Mouse (Mus musculus) testis, adult 2 months (tissue): ENCODE measurements around the gene Cfdp1.

ENCODE experiments used
- CTCF ChIP-seq: fragments of 200-500 bp; IDR thresholded peaks from 2 replicates; pipeline ENCODE4 v1.5.1; 2012; ENCODE audit warnings: low read depth, mild to moderate bottlenecking, inconsistent platforms, low read length, moderate library complexity; ENCODE audit not compliant: control insufficient read depth, insufficient read depth, insufficient replicate concordance
- POLR2A ChIP-seq: fragments of 200-500 bp; IDR thresholded peaks from 2 replicates; pipeline ENCODE4 v1.6.1; 2012; ENCODE audit warnings: low read depth, mild to moderate bottlenecking, inconsistent platforms, low read length, moderate library complexity; ENCODE audit not compliant: control insufficient read depth

DNA sequence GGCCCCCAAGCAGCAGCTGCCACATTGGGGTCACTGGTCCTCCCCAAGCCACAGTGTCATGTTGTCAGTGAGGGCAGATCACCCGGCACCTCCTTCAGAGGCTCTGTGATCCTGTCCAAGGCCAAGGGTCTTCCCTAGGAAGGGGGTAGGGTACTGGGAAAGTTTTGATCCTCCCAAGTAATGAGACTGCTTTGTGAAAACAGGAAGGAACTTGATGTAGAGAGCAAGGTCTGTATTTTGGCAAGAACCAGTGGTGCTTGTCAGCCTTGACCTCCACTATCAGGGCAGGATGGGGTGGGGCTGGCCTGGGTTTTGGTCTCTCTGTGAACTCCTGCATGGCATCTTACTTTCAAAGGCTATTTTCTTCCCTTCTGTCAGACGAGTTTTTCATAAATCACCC lies 100.0 kb downstream of the Cfdp1 start:
- TF ChIP-seq CTCF, result no peak
- TF ChIP-seq POLR2A, result no peak
